Mouse (Mus musculus): Measurements from ENCODE around the gene Gm13420. TPM values are rescaled to one million over a fixed set of nuclear protein-coding genes. Genes with fewer than 3 reads are reported as not detected.

The Gm13420 gene
- polyA plus RNA-seq, 1 experiment from 2014 or later = 1.9 TPM

GRCm38 (mm10) chr2:29698421-29699290, 52.8 kb downstream of the Gm13420 start:
- 88% methylated on average over 6 of the region's 6 CpGs for WGBS
- H3K9me3 ChIP-seq (ENCODE audit: control insufficient read depth, low read length) = no peaks in the 10 kb centered on the region
- no peak overlapping the region for H3K27ac ChIP-seq (ENCODE audit: low read length)
- no peak for ATAC-seq (ENCODE audit: low read depth)
- no peaks in the 10 kb centered on the region for H3K4me1 ChIP-seq (replicated peaks; ENCODE audit: control insufficient read depth, insufficient read depth, low read length)
- H3K4me2 ChIP-seq (ENCODE audit: low read depth, low read length) = no peak overlapping the region
- H3K4me3 ChIP-seq (ENCODE audit: low read length) = no peak overlapping the region
- peaks cover 34% of the 10 kb centered on the region for H3K36me3 ChIP-seq (ENCODE audit: control insufficient read depth, insufficient read depth, low read length)
- no peak overlapping the region for H3K9ac ChIP-seq (ENCODE audit: low read length)
- H3K27me3 ChIP-seq (ENCODE audit: control insufficient read depth, insufficient read depth, low read depth, low read length) = no peaks in the 10 kb centered on the region

GRCm38 (mm10) chr2:29696207-29696800, 55.2 kb downstream of the Gm13420 start:
- WGBS = 75% methylated on average over 7 of the region's 7 CpGs
- Histone ChIP-seq H3K27me3 (ENCODE audit: control insufficient read depth, insufficient read depth, low read depth, low read length) (no peaks in the 10 kb centered on the region), H3K9ac (ENCODE audit: low read length) (no peak overlapping the region), H3K4me3 (ENCODE audit: low read length) (no peak overlapping the region), H3K4me1 (replicated peaks; ENCODE audit: control insufficient read depth, insufficient read depth, low read length) (no peaks in the 10 kb centered on the region), H3K9me3 (ENCODE audit: control insufficient read depth, low read length) (no peaks in the 10 kb centered on the region), H3K36me3 (ENCODE audit: control insufficient read depth, insufficient read depth, low read length) (peaks cover 22% of the 10 kb centered on the region), H3K4me2 (ENCODE audit: low read depth, low read length) (no peak overlapping the region), H3K27ac (ENCODE audit: low read length) (no peak overlapping the region)
- no peak for ATAC-seq (ENCODE audit: low read depth)

Other genes with a start within 250 kb of the Gm13420 start
- 10.7 and 12.2 TPM in 2 replicates for gene Rapgef1, start 132.0 kb downstream of the Gm13420 start, polyA plus RNA-seq (2015; fragmentation: Nextera tagmentation; extraction: Ambion mirVana)
- gene Gm13547, start 7.6 kb upstream of the Gm13420 start, polyA plus RNA-seq (2015; fragmentation: Nextera tagmentation; extraction: Ambion mirVana) = not detected in 2 replicates
- 28.3 and 29.0 TPM in 2 replicates for gene Coq4, start 35.8 kb upstream of the Gm13420 start, polyA plus RNA-seq (2015; fragmentation: Nextera tagmentation; extraction: Ambion mirVana)
- 33.9 and 38.3 TPM in 2 replicates for gene Trub2, start 36.8 kb upstream of the Gm13420 start, polyA plus RNA-seq (2015; fragmentation: Nextera tagmentation; extraction: Ambion mirVana)
- gene Slc27a4, start 50.9 kb upstream of the Gm13420 start, polyA plus RNA-seq (2015; fragmentation: Nextera tagmentation; extraction: Ambion mirVana) = 11.7 and 13.3 TPM in 2 replicates
- gene Urm1, start 68.4 kb upstream of the Gm13420 start, polyA plus RNA-seq (2015; fragmentation: Nextera tagmentation; extraction: Ambion mirVana) = 24.8 and 31.0 TPM in 2 replicates
- gene Cercam, start 117.5 kb upstream of the Gm13420 start, polyA plus RNA-seq (2015; fragmentation: Nextera tagmentation; extraction: Ambion mirVana) = 14.8 and 17.6 TPM in 2 replicates
- 60.8 and 62.3 TPM in 2 replicates for gene Odf2, start 137.5 kb upstream of the Gm13420 start, polyA plus RNA-seq (2015; fragmentation: Nextera tagmentation; extraction: Ambion mirVana)
- 70.4 and 70.9 TPM in 2 replicates for gene Gle1, start 183.7 kb upstream of the Gm13420 start, polyA plus RNA-seq (2015; fragmentation: Nextera tagmentation; extraction: Ambion mirVana)
- gene Sptan1, start 213.9 kb upstream of the Gm13420 start, polyA plus RNA-seq (2015; fragmentation: Nextera tagmentation; extraction: Ambion mirVana) = 98.4 and 109 TPM in 2 replicates

Data from lung, embryonic 16.5 days (tissue).